Mouse (Mus musculus) left cerebral cortex, adult 2 months (tissue): Measurements from ENCODE around the gene Olfr728. TPM values are rescaled to one million over a fixed set of nuclear protein-coding genes. Genes with fewer than 3 reads are reported as not detected.

ENCODE experiments used
- DNase-seq, 2 experiments: peaks; one replicate each; pipeline ENCODE4 v3.0.0; 2021 to 2022; ENCODE audit warnings: low spot score in 2 of 2, mixed read lengths in 1 of 2; ENCODE audit errors: extremely low spot score in 1 of 2
- H3K27ac ChIP-seq: fragments of 200-600 bp; 2 replicates; pipeline ENCODE4 v1.8.1; 2022
- H3K4me3 ChIP-seq: fragments of 200-600 bp; 2 replicates; pipeline ENCODE4 v1.8.1; 2022
- CTCF ChIP-seq: fragments of 200-600 bp; IDR thresholded peaks from 2 replicates; pipeline ENCODE4 v1.8.1; 2022; ENCODE audit warnings: antibody characterized with exemption, mild to moderate bottlenecking, moderate library complexity
- intact Hi-C: fragments of 180-260 bp; cut with DNase I; formaldehyde crosslinking; loops from one replicate; pipeline ENCODE4 v1.15.1; 2025
- long read RNA-seq, 2 experiments: library from polyadenylated mRNA; stranded (forward); transcript quantifications; one replicate each; pipeline ENCODE4 v2.0.0; 2021; ENCODE audit warnings: borderline mapping rate in 2 of 2
- total RNA-seq, 2 experiments: library from RNA; stranded (reverse); gene quantifications; 2 replicates each; pipeline ENCODE4 v1.2.3; 2021

The Olfr728 gene
- total RNA-seq = not detected
- long read RNA-seq, experiment 1 = 0 reads
- long read RNA-seq, experiment 2 = 0 reads

GRCm38 (mm10) chr14:50142580-50142979 lies at the start of gene Olfr728:
TSS of gene Olfr728 (minus strand) at chr14:50142680.
- no peak within 1 kb of the TSS for H3K4me3 ChIP-seq
- H3K27ac ChIP-seq = no peak within 1 kb of the TSS
- intact Hi-C loops = no loop called here
- no peak for DNase-seq
- TF ChIP-seq CTCF = no peak

GRCm38 (mm10) chr14:50188098-50188497 lies 45.6 kb upstream of the Olfr728 start, which contains the start of gene Olfr730:
TSS of gene Olfr730 (minus strand) at chr14:50188198.
- Histone ChIP-seq H3K4me3 (no peak within 1 kb of the TSS), H3K27ac (no peak within 1 kb of the TSS)
- intact Hi-C loops = no loop called here
- no peak for DNase-seq
- TF ChIP-seq CTCF = no peak

GRCm38 (mm10) chr14:50152810-50153209 lies 10.3 kb upstream of the Olfr728 start, which contains the start of gene Olfr729:
TSS of gene Olfr729 (minus strand) at chr14:50152910.
- Histone ChIP-seq H3K4me3 (no peak within 1 kb of the TSS), H3K27ac (no peak within 1 kb of the TSS)
- DNase-seq = no peak
- intact Hi-C loops = no loop called here
- no peak for TF ChIP-seq CTCF

GRCm38 (mm10) chr14:50122886-50123285 lies 19.6 kb downstream of the Olfr728 start, which contains the start of gene Olfr727:
TSS of gene Olfr727 (plus strand) at chr14:50123186.
- intact Hi-C loops = no loop called here
- no peak within 1 kb of the TSS for H3K4me3 ChIP-seq
- no peak within 1 kb of the TSS for H3K27ac ChIP-seq
- no peak for DNase-seq
- no peak for TF ChIP-seq CTCF

- intact Hi-C loops = no loop called here
- no peak for DNase-seq
- no peak within 1 kb of the TSS for H3K4me3 ChIP-seq
- no peak for TF ChIP-seq CTCF
- H3K27ac ChIP-seq = no peak within 1 kb of the TSS
These were observed 51.6 kb downstream of the Olfr728 start, which contains the start of gene Olfr726 for GRCm38 (mm10) chr14:50090853-50091252. TSS of gene Olfr726 (minus strand) at chr14:50090953.

Other genes with a start within 250 kb of the Olfr728 start
- not detected for gene Olfr722, start 240.7 kb downstream of the Olfr728 start, total RNA-seq
- not detected for gene Olfr723, start 210.9 kb downstream of the Olfr728 start, total RNA-seq
- not detected for gene Olfr724, start 179.4 kb downstream of the Olfr728 start, total RNA-seq
- not detected for gene Olfr725, start 102.3 kb downstream of the Olfr728 start, total RNA-seq
- not detected for gene Olfr726, start 51.7 kb downstream of the Olfr728 start, total RNA-seq
- not detected for gene Olfr727, start 19.5 kb downstream of the Olfr728 start, total RNA-seq
- gene Olfr729, start 10.2 kb upstream of the Olfr728 start, total RNA-seq = not detected
- not detected for gene Olfr730, start 45.5 kb upstream of the Olfr728 start, total RNA-seq
- gene Olfr731, start 99.2 kb upstream of the Olfr728 start, total RNA-seq = not detected
- not detected for gene Olfr732, start 141.5 kb upstream of the Olfr728 start, total RNA-seq
- not detected for gene Olfr733, start 158.8 kb upstream of the Olfr728 start, total RNA-seq
- not detected for gene Olfr734, start 184.1 kb upstream of the Olfr728 start, total RNA-seq
- gene Olfr735, start 206.2 kb upstream of the Olfr728 start, total RNA-seq = not detected
- not detected for gene Tlr11, start 215.2 kb upstream of the Olfr728 start, total RNA-seq
- gene Olfr736, start 238.5 kb upstream of the Olfr728 start, total RNA-seq = not detected